Mouse (Mus musculus): ENCODE results near the gene Smim23. TPM values are rescaled to one million over a fixed set of nuclear protein-coding genes. Genes with fewer than 3 reads are reported as not detected.

Gene Smim23
- total RNA-seq, 4 experiments from 2014 or later: not detected

- no peak for DNase-seq
Measured at GRCm38 (mm10) chr11:32780747-32781536, 43.5 kb downstream of the Smim23 start.

- no peak for DNase-seq
Measured at GRCm38 (mm10) chr11:32768642-32769343, 55.6 kb downstream of the Smim23 start.

Other genes starting within 250 kb of the Smim23 start
- gene Fbxw11, start 181.9 kb downstream of the Smim23 start, total RNA-seq (2022): 100 to 1,000 TPM; 117 to 132 (median 119) TPM

All from adrenal gland, adult 8-10 months (tissue).